ENCODE assay signal across 18 mouse cellular contexts in genomic region chr17:83542424-83542823, GRCm38 (mm10).
"Had no signal": no experiment of that assay in that cellular context is flagged by ENCODE, and none has a peak within 500 bp of the region (broad histone marks: within the 10 kb centered on the region; RNA-seq: fewer than 3 reads in every experiment).

No protein-coding gene starts in this region.

- DNase-seq: kidney, adult 11 months; kidney, adult 8-10 months; kidney, postnatal 14 days; kidney, postnatal 4 days; layer of hippocampus, postnatal 36 days; liver; lung, adult 18-20 months; lung, postnatal 10 days; lung, postnatal 4 days; midbrain, embryonic 14.5 days; right cerebral cortex, postnatal 14 days; thymus, adult 2 months; thymus, postnatal 14 days had no signal

- H3K27ac ChIP-seq: limb, embryonic 10.5 days; limb, embryonic 13.5 days; liver, embryonic 12.5 days; liver, embryonic 15.5 days; lung, embryonic 15.5 days had no signal

- H3K4me3 ChIP-seq: limb, embryonic 10.5 days; limb, embryonic 13.5 days; liver, embryonic 12.5 days; liver, embryonic 15.5 days; lung, embryonic 15.5 days had no signal
